Mouse (Mus musculus) heart, adult 2 months (tissue): Measurements from ENCODE around the gene Bbs12. TPM values are rescaled to one million over a fixed set of nuclear protein-coding genes. Genes with fewer than 3 reads are reported as not detected.

ENCODE experiments used
- DNase-seq, 2 experiments: peaks; one replicate each; pipeline ENCODE4 v3.0.0; 2021
- H3K27ac ChIP-seq: fragments of 200-600 bp; 2 replicates; pipeline ENCODE4 v1.8.1; 2022
- H3K27me3 ChIP-seq: fragments of 200-500 bp; 2 replicates; pipeline ENCODE4 v1.6.1; 2012; ENCODE audit warnings: mild to moderate bottlenecking, low read length, inconsistent platforms, mixed read lengths; ENCODE audit not compliant: control insufficient read depth, insufficient read depth
- H3K36me3 ChIP-seq: fragments of 200-500 bp; 2 replicates; pipeline ENCODE4 v1.6.1; 2012; ENCODE audit warnings: low read length, inconsistent platforms; ENCODE audit not compliant: control insufficient read depth, insufficient read depth
- H3K4me1 ChIP-seq: fragments of 200-500 bp; 2 replicates; pipeline ENCODE4 v1.6.1; 2011; ENCODE audit warnings: low read length; ENCODE audit not compliant: control insufficient read depth, insufficient read depth
- H3K4me3 ChIP-seq: fragments of 200-600 bp; 2 replicates; pipeline ENCODE4 v1.8.1; 2022
- H3K79me2 ChIP-seq: fragments of 200-500 bp; replicated peaks from 2 replicates; pipeline ENCODE4 v1.6.1; 2012; ENCODE audit warnings: mild to moderate bottlenecking, inconsistent platforms, low read length, moderate library complexity, mixed read lengths; ENCODE audit not compliant: control insufficient read depth, insufficient read depth
- H3K9ac ChIP-seq: fragments of 200-500 bp; 2 replicates; pipeline ENCODE4 v1.6.1; 2012; ENCODE audit warnings: low read depth, mild to moderate bottlenecking, control low read depth, inconsistent platforms, low read length, mixed read lengths
- CTCF ChIP-seq: fragments of 200-600 bp; IDR thresholded peaks from 2 replicates; pipeline ENCODE4 v1.8.1; 2022; ENCODE audit warnings: antibody characterized with exemption, mild to moderate bottlenecking, moderate library complexity
- EP300 ChIP-seq: fragments of 200-500 bp; IDR thresholded peaks from 2 replicates; pipeline ENCODE4 v1.6.1; 2011; ENCODE audit warnings: low read depth, low read length, control low read depth; ENCODE audit not compliant: insufficient read depth
- POLR2A ChIP-seq: fragments of 200-500 bp; IDR thresholded peaks from 2 replicates; pipeline ENCODE4 v1.6.1; 2011; ENCODE audit warnings: mild to moderate bottlenecking, low read depth, low read length, control low read depth; ENCODE audit not compliant: insufficient read depth
- WGBS: fragments of 180-500 bp; shearing (Covaris S2); methylation state at CpG from one replicate; pipeline ENCODE4 v1.1.7; 2018; 5-methylcytosine and 5-hydroxymethylcytosine counted together
- intact Hi-C: fragments of 180-260 bp; cut with DNase I; formaldehyde crosslinking; loops from one replicate; pipeline ENCODE4 v1.15.1; 2025
- polyA plus RNA-seq: library from polyadenylated mRNA; depleted of rRNA; stranded (reverse); fragments of >200 nt; gene quantifications from 2 replicates; pipeline ENCODE4 v1.2.3, GENCODE M21; 2012
- total RNA-seq, 2 experiments: library from RNA; stranded (reverse); gene quantifications; 2 replicates each; pipeline ENCODE4 v1.2.3; 2021

Bbs12 gene
- total and polyA plus RNA-seq, 3 experiments = 0.49 to 1.1 (median 0.97) TPM

- intact Hi-C loops = loop anchor here (5.0 kb wide), 1 partner anchor 34 kb away; no protein-coding TSS in a partner anchor
- no peaks in the 10 kb centered on the region for H3K27me3 ChIP-seq
- H3K36me3 ChIP-seq = no peaks in the 10 kb centered on the region
- no peaks in the 10 kb centered on the region for H3K79me2 ChIP-seq
- DNase-seq = peak; percentile 71 to 75
- H3K4me1 ChIP-seq = no peaks in the 10 kb centered on the region; the same call in 1 of the 2 replicates
- peak; percentile 15; the same call in 1 of the 2 replicates for TF ChIP-seq POLR2A
- TF ChIP-seq EP300 = no peak
- TF ChIP-seq CTCF = no peak
- H3K4me3 ChIP-seq = peak within 1 kb of the TSS; percentile 58
- under 1% methylated on average over 69 of the region's 75 CpGs for WGBS
- H3K9ac ChIP-seq = peak within 1 kb of the TSS; percentile 58
- H3K27ac ChIP-seq = peak within 1 kb of the TSS; percentile 79
These were observed 36.1 kb downstream of the Bbs12 start, which contains the start of gene Fgf2 for GRCm38 (mm10) chr3:37348221-37349165. Gene Fgf2, plus strand, starts transcription at chr3:37348346.

GRCm38 (mm10) chr3:37349166-37349548 is 36.8 kb downstream of the Bbs12 start:
- peak overlapping the region; percentile 79 for H3K27ac ChIP-seq
- H3K4me1 ChIP-seq = peaks cover 1% of the 10 kb centered on the region; the same call in 1 of the 2 replicates
- H3K36me3 ChIP-seq = no peaks in the 10 kb centered on the region
- WGBS = 19% methylated on average over 8 of the region's 8 CpGs
- no peaks in the 10 kb centered on the region for H3K79me2 ChIP-seq
- DNase-seq = peak in 1 of 2 experiments; percentile 32
- peak overlapping the region; percentile 58 for H3K9ac ChIP-seq
- TF ChIP-seq CTCF (no peak), POLR2A (no peak), EP300 (no peak)
- intact Hi-C loops = loop anchor here (5.0 kb wide), 1 partner anchor 33 kb away; no protein-coding TSS in a partner anchor
- H3K4me3 ChIP-seq = peak overlapping the region; percentile 58
- H3K27me3 ChIP-seq = no peaks in the 10 kb centered on the region

GRCm38 (mm10) chr3:37350386-37350785 is 38.0 kb downstream of the Bbs12 start:
- intact Hi-C loops = no loop called here
- H3K27me3 ChIP-seq = no peaks in the 10 kb centered on the region

GRCm38 (mm10) chr3:37353951-37354481 is 41.7 kb downstream of the Bbs12 start:
- intact Hi-C loops = no loop called here
- TF ChIP-seq POLR2A = no peak
- TF ChIP-seq CTCF = no peak
- peak; percentile 56; the same call in 1 of the 2 replicates for TF ChIP-seq EP300
- WGBS = 60% methylated on average over 10 of the region's 10 CpGs
- Histone ChIP-seq H3K4me3 (no peak overlapping the region), H3K27me3 (no peaks in the 10 kb centered on the region), H3K36me3 (no peaks in the 10 kb centered on the region), H3K4me1 (peaks cover 7% of the 10 kb centered on the region), H3K79me2 (no peaks in the 10 kb centered on the region), H3K27ac (peak overlapping the region; percentile 70), H3K9ac (no peak overlapping the region)
- DNase-seq = peak; percentile 31 to 70

More at GRCm38 (mm10) chr3:37350386-37350785, 38.0 kb downstream of the Bbs12 start:
- no peak overlapping the region for H3K4me3 ChIP-seq
- H3K79me2 ChIP-seq = no peaks in the 10 kb centered on the region
- no peaks in the 10 kb centered on the region for H3K36me3 ChIP-seq
- WGBS = 43% methylated on average over 7 of the region's 7 CpGs
- no peak overlapping the region for H3K9ac ChIP-seq
- DNase-seq = no peak
- peaks cover 7% of the 10 kb centered on the region for H3K4me1 ChIP-seq
- TF ChIP-seq CTCF = no peak
- TF ChIP-seq POLR2A = no peak
- no peak overlapping the region for H3K27ac ChIP-seq

- H3K27ac ChIP-seq = peak overlapping the region; percentile 70
- DNase-seq = no peak
- WGBS = 76% methylated on average over 1 of the region's 1 CpGs
- no peak overlapping the region for H3K9ac ChIP-seq
- H3K27me3 ChIP-seq = no peaks in the 10 kb centered on the region
- no peak for TF ChIP-seq POLR2A
- no peak for TF ChIP-seq EP300
- no peak for TF ChIP-seq CTCF
- intact Hi-C loops = no loop called here
- H3K79me2 ChIP-seq = no peaks in the 10 kb centered on the region
- H3K4me1 ChIP-seq = peaks cover 7% of the 10 kb centered on the region
- no peak overlapping the region for H3K4me3 ChIP-seq
- H3K36me3 ChIP-seq = no peaks in the 10 kb centered on the region
These were observed 42.4 kb downstream of the Bbs12 start for GRCm38 (mm10) chr3:37354737-37355136.

GRCm38 (mm10) chr3:37360729-37361128 is 48.4 kb downstream of the Bbs12 start:
- Histone ChIP-seq H3K9ac (no peak overlapping the region), H3K36me3 (no peaks in the 10 kb centered on the region), H3K4me1 (no peaks in the 10 kb centered on the region; the same call in 1 of the 2 replicates), H3K79me2 (no peaks in the 10 kb centered on the region), H3K27ac (no peak overlapping the region), H3K27me3 (no peaks in the 10 kb centered on the region), H3K4me3 (no peak overlapping the region)
- intact Hi-C loops = no loop called here
- TF ChIP-seq POLR2A = no peak
- no peak for TF ChIP-seq EP300
- no peak for TF ChIP-seq CTCF
- peak in 1 of 2 experiments; percentile 37 for DNase-seq
- WGBS = 35% methylated on average over 9 of the region's 9 CpGs
